Mouse (Mus musculus): ENCODE measurements around the gene Brix1. TPM values are rescaled to one million over a fixed set of nuclear protein-coding genes. Genes with fewer than 3 reads are reported as not detected.
A peak's percentile ranks its signal among the peaks of the same experiment; 100 is the strongest.
"Not testable (repeated sequence)": the region's sequence is repeated elsewhere in the genome, so short reads cannot be mapped to it uniquely, and the experiment has no call there.

Brix1 gene
- total RNA-seq (2022): 10 to 100 TPM; 42.7 to 57.4 (median 48.8) TPM

DNA sequence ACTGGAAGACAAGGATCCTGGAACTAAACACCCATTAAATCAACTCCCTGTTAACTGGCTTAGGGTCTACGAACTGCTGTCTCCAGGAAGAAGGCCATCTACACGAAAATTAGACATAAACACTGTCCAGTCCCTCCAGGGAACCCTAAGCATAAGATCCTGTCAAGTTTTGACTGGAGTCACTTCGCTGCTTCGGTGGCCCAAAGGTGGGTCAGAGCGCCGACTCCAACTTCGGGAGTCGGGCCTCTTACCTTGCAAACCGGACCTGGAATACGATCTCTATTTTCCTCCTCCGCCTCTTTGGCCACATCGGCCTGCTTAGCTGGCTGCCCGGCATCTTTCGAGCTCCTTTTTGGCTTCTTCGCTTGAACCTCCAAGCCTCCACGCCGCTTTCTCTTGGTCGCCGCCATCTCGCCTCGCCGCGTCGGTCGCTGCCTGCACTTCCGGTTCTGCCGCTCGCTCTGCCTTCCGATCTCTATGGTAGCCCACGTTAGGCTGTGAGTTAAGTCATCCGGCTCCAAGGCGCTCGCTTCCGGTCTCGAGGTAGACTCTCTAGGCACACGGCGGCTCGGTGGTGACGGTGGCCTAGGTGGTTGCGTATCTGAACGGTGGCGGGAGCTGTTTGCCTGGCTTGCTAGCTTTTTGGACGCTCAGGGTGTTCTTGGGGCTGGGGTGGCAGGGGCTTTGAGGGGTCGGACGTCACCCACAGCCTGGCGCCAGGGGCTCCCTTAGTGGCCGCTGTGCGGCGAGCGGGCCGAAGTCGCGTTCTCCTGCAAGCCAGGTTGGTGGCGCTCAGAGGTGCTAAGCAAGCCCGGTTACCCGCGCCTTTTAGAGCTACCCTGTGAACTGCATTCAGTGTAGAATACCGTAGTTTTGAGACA is at the start of gene Brix1, which contains the start of gene Rad1:
Gene Brix1, minus strand, starts transcription at position 464 of the 881 bp plus-strand sequence.
Gene Rad1, plus strand, starts transcription at position 535 of the 881 bp plus-strand sequence.
- DNase-seq: peak; percentile 93

DNA sequence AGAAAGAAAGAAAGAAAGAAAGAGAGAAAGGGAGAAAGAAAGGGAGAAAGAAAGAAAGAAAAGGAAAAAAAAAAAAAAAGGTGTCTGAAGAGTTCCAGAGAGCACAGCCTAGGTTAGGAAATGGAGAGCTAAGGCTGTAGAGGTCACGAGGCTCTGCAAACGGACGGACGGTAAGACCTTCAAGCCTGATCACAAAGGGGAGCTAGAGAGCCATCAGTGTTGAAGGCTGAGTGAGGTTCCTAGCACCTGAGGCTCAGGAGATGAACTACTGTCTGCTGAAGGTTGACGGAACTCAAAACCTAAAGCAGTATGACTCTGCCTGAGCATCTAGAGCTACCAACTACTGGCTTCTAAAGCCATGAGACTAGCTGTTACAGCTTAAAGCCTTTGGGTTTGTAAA is 48.8 kb upstream of the Brix1 start:
- DNase-seq: no peak

DNA sequence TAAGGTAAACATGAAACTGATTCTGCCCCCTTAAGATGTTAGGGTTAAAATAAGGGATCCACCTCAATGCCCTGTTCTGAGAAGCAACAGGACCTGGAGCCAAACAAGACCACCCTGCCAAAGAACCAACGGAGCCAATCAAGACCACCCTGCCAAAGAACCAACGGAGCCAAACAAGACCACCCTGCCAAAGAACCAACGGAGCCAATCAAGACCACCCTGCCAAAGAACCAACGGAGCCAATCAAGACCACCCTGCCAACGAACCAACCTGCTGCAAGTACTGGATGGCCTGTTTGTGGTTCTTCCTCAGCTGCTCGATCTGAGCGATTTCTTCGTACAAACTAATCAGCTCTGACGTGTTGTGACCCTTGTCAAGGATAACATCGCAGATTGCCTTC is 47.6 kb upstream of the Brix1 start:
- DNase-seq: not testable (repeated sequence)

DNA sequence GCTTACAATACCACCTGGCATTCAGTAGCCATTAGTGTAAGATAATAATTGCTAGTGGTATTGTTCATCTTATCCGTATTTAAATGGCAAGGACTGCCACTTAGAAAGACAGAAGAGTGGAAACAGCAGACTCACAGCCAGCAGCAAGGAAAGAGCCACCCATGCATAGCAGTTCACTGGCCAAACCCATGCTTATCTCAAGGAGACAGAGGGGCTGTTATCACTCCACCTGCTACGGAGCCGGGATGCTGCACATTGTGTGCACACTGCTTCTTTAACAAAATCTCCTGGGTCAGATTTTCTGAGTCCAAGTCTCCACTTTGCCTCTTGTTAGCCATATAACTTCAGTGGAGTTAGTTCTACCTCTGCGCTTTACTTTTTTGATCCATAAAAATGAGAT is 45.6 kb upstream of the Brix1 start:
- DNase-seq: no peak

DNA sequence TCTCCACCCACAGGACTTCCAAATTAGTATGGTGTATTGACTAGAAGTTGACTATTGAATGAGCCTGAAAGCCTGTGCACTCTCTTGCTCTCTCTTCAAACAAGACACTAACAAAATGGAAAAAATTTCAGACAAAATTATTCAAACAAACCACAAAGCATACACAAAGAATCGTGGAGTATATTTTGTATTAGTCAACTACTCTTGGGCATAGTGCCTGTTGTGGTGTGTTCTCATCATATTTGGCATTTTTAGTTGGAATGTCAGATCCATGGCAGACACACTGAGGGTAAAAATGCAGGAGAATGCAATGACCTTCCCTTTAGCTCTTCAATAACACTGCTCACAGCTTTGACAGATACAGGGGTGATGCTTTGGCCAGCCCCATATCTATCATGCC is 40.1 kb upstream of the Brix1 start:
- no peak for DNase-seq

DNA sequence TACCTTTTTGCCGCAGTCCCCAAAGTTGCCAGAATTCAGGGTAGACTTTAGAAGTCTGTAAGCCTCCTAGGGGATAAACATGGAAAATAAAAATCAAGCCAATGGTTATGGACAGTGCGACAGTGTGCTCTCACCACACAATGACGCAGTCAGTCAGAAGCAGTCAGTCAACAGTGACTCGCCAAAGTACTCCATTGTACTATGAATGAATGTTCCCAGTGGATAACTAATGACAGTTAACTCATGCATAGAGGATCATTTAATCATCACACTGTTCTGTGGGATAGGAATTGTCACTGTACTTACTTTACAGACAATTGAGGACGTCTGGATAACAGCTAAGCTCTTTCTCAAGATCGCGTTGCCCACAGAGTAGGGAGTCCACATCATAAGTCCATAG is 29.4 kb upstream of the Brix1 start:
- no peak for DNase-seq

DNA sequence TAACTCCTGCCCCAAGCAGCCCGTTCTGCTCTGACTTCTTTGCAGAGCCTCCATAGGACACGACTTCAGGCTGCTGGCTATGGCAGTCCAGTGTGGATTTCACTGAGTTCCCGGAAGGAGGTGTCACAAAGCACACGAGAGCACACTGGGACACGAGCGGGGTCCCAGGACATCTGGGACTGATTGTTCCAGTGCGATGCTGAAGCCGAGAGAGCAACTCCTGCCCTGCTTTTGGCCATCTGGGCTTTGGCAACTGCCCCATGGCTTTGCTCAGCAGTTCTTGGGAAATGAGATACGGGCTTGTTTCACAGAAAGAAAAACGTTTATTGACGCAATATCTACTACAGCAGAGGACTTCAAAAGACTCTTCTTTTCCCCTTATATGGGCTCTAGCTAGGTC is 20.4 kb upstream of the Brix1 start:
- DNase-seq: peak; percentile 7

DNA sequence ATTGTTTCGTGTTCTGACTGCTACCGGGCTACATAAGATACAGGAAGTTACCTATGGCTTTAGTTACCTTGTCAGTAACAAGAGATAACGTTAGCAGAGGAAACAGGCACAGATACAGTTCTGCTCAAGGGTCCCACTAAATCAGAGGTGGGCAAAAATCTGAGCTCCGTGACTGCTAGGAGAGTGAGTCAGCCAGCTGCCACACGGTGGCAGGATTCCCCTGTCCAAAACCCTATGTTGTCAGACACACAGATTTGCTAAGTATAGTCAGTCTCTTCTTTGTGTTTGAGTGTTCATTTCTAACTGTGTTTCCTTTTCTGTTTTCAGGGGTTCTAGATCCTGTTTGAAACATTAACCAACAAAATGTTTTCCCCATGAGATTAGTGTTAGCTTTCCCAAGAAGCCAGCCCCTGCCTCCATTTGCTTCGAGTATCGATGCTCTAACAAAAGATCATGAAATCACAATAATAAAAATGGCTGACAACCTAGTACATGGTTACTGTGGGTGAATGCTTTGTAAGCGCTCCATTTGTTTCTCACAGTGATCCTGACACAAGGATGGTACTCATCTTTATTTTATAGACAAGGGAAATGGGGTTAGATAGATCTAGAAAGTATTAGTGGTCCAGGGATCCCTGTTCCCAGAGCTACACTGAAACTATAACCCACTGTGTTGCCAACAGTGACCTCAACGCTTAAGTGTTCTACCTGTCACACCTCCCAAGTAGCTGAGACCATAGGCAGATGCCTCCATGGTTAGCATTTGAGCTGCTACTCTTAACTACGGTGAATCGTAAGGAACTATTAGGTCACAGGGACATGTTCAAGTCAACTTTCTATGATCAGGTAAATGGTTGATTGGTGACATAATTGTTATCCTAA is 15.3 kb upstream of the Brix1 start:
- DNase-seq: no peak

DNA sequence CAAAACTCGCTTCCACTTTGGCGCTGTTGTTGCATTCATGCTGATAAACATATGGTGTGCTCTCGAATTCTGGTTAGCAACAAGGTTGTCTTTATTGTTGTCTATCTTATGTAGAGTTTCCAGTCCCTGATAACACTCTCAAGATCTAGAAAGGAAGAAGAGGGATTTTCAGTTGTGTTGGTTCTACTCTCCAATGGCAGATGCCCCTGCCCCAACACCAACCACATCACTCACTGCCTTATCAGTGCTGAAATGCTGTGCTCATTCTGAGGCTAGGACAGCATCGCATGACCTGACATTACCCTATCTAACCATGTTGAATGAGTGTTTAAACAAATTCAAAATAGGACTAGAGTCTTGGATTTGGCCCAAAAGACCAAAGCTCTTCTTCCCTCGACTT is 14.3 kb upstream of the Brix1 start:
- DNase-seq: no peak

DNA sequence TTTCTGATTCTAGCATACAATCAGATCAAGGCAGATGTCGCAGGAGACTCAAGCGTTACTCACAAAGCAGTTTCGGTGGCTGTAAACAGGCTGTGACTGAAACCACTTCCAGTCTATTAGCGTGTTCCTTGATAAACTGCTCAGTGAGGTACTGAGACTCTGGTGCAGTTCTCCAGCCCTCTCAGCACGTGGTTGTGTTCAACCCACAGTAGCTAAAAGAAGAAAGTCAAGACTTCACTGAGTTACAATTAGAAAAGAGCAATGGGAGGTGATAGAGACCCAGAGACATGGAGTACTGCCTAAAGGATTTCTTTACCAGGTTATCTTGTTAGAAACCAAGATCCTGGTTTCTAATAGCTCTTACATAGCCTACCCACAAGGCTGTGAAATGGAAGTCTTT is 13.8 kb upstream of the Brix1 start:
- DNase-seq: no peak

DNA sequence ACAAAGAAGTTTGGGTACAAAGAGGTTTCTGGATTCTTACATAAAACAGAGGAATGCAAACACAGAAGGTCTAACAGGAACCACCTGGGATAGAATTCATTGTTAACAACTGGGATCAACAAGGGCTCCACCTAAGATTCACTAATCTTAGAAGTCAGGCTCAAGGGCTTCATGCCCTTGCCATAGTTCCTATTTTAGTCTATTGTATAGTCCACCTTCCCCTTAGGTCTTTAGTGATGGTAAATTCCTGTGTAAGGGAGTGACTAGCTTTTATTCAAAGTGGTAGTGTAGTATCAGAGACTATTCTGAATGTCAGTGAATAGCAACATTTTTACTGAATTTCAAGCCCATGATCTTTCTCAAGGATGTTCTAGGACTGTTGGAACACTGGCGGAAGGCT is 10.9 kb upstream of the Brix1 start:
- not testable (repeated sequence) for DNase-seq

DNA sequence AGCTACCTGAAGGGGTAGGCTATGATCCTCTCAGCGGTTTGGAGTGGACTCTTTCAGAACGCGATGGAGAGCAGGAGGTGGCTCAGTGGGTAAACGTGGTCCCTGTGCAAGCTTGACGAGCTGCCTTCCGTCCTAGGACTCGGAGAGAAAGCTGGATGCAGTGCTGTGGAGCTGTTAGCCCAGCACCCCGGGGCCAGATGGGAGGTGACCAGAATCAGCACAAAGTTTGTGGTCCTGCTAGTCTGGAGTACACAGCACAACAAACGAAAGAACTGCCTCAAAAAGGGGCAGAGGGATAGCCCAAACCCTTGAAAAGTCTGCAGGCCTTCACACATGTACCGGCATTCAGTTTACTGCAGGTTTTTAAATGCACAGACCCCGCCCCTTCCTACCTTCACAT is 10.2 kb upstream of the Brix1 start:
- no peak for DNase-seq

DNA sequence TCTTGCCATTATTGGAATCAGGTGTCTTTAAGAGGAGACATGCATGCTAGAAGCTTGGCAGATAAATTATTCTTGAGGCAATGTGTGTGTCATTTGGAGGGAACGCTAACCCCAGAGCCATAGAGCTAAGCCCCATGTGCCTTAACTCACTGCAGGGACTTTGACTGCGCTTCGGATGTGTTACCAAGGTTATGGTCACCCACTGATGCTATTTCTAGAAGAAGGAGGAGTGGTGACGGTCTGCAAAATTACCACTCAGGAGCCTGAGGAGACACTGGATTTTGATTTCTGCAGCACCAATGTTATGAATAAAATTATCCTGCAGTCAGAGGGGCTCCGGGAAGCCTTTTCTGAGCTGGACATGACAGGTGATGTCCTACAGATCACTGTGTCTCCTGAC is 4.4 kb upstream of the Brix1 start:
- DNase-seq: no peak

DNA sequence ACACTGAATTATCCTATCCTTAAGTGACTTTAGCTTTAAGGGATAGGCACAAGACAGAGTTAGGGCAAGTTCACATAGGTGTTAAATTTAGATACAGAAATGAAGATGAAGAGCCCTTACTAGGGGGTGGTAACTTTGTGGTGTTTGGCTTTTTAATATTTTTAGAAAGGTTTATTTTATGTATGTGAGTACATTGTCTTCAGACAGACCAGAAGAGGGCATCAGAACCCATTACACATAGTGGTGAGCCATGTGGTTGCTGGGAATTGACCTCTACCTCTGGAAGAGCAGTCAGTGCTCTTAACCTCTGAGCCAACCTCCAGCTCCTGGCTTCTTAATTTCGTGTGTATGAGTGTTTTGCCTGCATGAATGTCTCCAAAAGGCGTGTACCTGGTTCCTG is 1.5 kb upstream of the Brix1 start:
- no peak for DNase-seq

DNA sequence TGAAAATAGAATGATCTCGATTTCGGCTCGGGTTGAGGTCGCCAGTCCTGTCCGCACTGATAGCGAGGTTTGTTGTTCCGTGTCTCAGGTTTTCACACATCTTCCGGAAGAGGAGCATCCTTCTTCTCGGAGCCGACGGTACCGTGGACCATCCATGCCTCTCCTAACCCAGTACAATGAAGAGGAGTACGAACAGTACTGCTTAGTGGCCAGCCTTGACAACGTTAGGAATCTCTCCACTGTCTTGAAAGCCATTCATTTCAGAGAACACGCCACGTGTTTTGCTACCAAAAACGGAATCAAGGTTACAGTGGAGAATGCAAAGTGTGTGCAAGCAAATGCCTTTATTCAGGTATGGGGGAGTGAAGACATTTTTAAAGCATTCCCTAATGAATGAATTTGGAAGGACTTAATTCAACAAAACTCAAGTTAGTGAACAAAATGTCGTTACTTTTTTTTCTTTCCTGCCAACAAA is 655 bp upstream of the Brix1 start:
- no peak for DNase-seq

DNA sequence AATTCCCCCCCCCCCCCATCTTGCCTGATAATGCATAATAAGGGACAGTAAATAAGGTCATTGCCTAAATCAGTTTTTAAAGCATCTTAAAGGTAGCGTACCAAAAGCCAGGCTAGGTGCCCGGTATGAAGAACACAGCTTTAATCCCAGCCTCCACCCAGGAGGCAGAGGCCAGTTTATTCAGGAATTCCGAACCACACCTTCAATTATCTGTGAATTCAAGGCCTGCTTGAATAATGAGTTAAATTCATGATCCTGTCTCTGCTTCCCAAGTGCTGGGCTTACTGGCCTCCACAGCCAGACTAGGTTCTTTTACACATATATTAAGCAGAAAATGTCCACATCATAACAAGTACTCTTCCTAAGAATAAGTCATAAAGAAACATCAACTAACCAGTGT is 14.8 kb downstream of the Brix1 start:
- DNase-seq: no peak

DNA sequence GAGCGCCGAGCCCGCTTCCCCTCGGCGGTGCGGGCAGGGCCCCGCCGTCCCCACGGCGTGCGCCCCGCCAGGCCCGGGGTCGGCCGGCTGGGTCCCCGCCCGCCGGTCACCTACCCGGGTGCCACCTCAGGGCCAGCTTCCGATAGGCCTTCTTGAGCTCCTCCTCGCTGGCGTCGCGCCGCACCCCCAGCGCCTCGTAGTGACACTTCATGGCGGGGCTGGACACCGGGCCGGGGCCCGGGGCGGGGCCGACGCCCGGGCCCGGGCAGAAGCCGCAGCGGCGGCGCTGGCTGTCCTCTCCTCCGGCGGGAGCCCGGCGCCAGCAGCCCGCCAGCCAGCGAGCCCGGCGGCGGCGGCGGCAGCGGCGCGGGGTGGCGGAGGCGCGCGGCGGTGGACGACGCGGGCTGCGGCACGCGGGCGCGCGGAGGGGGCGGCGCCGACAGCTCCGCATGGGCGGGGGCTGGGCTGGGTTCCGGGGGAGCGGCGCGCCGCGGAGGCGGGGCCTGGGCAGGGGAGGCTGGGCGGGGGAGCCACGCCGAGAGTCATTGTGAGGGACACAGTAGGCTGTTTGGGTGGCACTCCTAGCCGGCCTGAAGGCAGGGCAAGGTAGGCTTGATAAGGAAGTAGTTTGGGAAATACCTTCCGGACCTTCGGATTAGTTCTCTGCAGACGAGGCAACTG is 15.5 kb downstream of the Brix1 start, which contains the start of gene Dnajc21:
Gene Dnajc21, minus strand, starts transcription at position 366 of the 681 bp plus-strand sequence.
- DNase-seq: peak; percentile 83

DNA sequence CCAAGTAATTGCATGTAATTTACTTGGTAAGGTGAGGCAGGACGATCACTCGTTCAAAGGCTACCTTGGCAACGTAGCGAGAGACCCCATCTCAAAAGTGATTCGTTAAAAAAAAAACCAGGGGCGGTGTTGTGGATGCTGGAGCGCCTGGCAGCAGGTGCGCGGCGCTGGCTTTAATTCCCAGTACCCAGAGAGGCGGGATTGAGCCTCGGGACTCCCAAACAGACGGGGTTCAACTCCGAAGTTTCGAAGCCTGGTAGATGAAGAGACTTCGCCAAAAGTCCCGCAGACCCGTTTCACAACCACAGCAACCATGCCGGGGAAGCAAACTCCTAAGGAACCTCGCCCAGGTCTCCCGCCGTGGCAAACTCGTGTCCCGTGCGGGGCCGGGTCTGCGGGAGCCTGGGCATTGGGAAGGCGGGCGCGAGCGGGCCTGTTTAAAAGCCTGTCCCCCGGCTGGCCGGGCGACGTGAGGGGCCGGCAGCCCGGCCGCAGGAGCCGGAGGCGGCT is 16.1 kb downstream of the Brix1 start:
- peak; percentile 27 for DNase-seq

DNA sequence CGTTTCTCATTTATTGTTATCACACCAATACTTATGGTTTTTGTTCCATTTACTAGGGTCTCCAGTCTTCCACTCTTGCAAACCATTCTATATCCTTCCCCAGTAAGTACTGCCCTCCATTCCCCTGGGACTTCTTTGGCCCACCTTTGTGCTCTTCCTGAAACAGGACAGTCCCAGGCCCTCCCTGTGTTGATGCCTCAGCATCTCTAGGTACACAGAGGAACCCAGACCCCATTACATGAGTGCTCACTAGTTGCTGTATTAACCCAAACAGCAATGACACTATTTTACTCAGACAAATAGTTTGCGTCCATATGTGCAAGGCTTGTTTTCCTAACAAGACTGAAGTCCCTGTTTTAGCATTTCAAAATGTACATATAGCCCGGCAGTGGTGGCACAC is 17.0 kb downstream of the Brix1 start:
- no peak for DNase-seq

DNA sequence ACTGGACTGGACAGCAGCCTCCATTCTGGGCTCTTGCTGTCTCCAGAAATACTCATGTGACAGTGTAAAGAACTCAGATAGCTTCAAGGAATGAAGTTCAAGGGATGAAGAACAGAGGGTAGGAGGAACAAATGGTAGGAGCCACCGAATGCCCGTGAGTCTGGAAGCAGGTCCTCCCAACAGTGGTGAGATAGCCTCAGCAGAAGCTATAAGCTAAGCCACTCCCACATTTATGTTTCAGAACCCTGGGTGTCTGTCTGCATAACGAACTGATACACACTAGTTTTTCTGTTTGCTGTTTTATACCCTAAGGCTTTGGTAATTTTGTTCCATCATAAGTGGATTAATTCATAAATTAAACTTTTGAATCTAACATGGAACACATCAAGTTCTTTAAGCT is 21.1 kb downstream of the Brix1 start:
- DNase-seq: no peak

DNA sequence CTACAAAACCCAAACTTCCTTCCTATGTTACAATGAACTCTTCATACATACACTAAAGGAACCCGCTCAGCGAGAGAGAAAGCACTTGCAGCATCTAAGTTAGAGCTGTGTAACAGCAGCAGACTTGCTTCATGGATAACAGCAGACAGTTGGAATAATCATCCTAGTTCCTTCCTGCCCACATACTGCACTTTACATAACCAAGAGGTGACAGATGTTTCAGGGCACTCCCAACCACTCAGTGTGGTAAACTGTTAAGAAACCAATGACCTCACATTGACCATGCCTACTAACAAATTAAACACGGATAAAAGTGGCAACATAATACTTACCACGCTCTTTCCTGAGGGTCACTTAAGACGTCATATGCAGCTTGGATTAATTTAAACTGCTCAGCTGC is 22.2 kb downstream of the Brix1 start:
- no peak for DNase-seq

DNA sequence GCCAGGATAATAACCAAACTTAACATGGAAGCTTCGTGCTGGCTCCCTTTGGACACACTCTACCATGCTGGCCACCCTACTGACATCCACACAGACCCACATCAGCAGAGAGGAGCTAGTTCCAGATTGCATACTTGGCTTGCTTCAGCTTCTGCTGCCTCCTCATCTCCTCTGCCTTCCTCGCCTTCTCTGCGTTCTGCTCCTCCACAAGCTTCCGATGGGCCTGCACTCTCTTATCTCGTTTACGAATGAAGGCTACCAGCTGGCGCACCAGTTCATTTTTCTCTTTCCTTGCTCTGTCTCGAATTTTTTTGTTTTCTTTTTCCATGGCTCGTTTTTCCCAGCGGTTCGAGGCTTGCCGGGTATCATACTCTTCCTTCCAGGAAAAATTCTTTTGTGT is 24.8 kb downstream of the Brix1 start:
- no peak for DNase-seq
